Mouse (Mus musculus) lung, postnatal 36 days (tissue): ENCODE results near the gene Mdm2.
A peak's percentile ranks its signal among the peaks of the same experiment; 100 is the strongest.
"Not testable (repeated sequence)": the region's sequence is repeated elsewhere in the genome, so short reads cannot be mapped to it uniquely, and the experiment has no call there.

Source experiments
- DNase-seq: peaks from one replicate; pipeline ENCODE4 v3.0.0; 2022; ENCODE audit warnings: mixed read lengths

Mdm2 gene

DNA sequence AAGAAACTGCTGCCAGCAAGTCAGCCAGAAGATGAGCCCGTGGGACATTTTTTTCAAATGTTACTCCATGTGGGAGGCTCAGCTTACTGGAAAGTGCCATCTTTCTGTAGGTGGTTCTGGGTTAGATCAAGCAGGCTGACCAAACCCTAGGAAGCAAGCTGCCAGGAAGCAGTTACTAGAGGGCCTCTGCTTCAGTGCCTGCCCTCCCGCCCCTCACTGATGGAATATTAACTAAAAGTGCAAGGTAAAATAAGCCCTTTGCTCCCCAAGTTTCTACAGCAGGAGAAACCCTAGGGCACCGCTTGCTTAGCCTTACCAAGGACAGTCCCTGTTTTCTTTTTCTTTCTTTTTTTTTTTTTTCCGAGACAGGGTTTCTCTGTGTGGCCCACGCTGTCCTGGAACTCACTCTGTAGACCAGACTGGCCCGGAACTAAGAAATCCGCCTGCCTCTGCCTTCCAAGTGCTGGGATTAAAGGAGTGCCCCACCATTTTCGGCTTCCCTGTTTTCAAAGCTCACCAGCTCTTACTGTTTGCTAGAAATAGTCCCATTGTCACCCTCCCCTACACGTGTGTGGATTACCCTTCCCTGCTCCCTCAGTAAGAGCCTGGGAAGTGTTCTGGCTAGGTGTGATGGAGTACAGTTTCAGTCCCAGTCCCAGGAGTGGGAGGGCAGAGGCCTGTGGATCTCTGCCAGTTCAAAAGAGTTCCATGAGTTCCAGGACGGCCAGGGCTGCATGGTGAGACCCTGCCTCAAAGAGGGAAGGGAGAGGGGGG is 37.9 kb upstream of the Mdm2 start:
- DNase-seq, result no peak

DNA sequence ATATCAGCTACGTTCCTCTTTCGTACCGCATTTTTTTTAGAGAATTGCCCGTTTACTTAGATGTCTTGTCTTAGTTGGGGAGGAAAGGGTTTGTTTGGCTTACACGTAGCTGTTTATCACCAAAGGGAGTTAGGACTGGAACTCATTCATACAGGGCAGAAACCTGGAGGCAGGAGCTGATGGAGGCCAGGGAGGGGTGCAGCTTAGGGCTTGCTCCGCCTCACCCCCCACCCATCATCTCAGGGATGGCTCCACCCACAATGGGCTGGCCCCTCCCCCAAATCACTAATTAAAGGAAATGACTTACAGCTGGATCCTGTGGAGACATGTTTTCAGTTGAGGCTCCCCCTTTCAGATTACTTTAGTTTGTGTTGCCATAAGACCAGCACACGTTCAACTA is 37.2 kb upstream of the Mdm2 start:
- DNase-seq, result no peak

DNA sequence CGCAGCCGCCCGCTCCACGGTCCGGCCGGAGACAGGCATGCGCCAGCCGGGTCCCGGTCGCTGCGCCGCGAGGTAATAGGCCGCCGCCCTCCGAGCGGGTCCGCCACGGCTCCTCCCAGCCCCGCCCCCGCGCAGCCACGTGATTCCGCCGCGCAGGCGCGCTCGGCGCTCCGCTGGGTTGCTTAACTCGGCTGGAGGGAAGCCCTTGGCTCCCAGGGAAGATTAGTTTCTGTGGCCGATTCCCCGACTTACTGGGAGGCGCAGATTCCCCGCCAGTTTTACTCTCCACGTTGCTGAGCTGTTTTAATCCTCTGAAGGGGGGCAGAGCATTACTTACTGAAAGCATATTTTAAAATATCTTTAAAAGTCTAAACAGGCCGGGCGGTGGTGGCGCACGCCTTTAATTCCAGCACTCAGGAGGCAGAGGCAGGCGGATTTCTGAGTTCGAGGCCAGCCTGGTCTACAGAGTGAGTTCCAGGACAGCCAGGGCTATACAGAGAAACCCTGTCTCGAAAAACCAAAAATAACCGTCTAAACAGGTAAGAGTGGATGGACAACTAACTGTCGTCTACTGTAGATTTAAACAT is 35.8 kb upstream of the Mdm2 start, which contains the start of gene Slc35e3:
Gene Slc35e3 (minus strand): TSS at position 69 of the 587 bp plus-strand sequence.
- peak; percentile 94 for DNase-seq

DNA sequence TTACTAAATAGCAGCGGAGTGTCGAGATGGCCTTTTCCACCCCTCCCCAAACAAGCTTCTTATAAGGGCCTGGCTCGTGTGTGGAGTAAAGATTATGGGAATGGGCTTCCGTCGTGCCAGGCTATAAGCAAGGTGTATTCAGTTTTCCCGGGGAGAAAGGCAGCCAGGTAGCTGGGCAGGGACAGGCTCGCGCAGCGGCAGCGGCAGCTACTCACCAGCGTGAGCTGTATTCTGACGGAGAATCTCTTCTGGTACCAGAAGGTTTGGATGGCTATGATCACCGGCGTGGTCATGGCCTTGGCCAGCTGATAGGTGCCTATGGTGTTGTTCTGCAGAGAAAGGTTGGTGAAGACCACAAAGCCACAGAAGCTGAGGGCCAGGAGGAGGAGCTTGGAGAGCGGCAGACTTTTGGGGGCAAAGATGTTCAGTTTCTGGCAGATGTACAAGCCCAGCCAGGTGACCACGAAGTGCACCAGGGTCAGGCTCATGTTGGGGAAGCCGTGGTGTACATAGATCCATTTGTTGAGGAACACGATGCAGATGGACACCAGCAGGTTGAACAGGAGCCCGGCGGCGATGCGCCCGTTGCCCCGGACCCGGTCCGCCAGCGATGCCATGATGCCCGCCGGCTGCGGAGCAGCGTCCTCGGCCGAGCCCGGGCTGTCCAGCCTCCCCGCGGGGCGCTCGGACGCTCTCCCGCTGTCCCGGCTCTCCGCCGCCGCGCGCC is 35.2 kb upstream of the Mdm2 start:
- not testable (repeated sequence) for DNase-seq

DNA sequence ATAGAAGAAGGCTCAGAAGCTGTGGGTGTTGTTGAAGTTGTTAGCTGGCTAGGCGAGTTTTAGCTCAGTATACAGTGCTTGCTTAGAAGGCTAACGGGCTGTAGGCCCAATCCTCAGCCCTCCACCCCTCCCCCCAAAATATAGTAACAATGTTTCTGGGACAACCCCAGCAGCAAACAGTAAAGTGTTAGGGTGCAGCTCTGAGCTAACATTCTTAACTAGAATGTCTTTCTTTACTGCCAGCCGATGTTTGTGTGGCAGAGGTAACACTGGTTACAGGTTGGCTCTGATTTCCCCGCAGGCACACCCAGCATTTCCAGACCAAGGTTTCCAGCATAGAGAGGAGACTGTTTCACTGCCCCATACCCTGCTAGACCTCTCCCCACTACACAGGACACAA is 33.4 kb upstream of the Mdm2 start:
- DNase-seq, result peak; percentile 15

DNA sequence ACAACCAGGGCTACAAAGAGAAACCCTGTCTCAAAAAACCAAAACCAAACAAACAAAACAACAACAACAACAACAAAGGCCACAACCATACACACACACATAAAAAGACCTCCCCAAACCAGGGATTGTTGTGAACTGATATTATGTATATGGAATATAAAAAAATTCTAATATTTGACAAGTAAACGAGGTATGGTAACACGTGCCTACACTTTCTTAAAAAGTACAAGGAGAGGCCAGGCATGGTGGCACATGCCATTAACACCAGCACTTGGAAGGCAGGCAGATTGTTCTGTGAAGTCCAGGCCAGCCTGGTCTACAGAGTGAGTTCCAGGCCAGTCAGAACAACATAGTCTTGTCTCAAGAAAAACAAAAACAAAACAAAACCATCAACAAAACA is 32.6 kb upstream of the Mdm2 start:
- DNase-seq, result no peak

DNA sequence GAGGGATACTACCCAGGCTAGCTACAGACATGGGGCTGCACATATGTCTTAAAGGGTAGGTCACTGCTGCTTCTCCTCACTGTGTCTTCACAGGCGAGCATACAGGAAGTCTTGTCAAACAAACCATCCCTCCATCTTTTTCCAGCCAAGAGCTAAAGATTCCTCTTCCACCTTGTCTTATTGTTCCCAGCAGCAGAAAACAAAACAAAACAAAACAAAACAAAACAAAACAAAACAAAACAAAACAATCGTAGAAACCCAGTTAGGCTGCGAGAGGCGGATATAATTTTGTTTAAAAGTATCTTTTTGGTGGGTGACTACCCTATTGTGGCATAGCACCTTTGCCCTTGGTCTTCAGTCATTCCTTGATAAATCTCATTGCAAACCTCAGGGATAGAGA is 32.1 kb upstream of the Mdm2 start:
- no peak for DNase-seq

DNA sequence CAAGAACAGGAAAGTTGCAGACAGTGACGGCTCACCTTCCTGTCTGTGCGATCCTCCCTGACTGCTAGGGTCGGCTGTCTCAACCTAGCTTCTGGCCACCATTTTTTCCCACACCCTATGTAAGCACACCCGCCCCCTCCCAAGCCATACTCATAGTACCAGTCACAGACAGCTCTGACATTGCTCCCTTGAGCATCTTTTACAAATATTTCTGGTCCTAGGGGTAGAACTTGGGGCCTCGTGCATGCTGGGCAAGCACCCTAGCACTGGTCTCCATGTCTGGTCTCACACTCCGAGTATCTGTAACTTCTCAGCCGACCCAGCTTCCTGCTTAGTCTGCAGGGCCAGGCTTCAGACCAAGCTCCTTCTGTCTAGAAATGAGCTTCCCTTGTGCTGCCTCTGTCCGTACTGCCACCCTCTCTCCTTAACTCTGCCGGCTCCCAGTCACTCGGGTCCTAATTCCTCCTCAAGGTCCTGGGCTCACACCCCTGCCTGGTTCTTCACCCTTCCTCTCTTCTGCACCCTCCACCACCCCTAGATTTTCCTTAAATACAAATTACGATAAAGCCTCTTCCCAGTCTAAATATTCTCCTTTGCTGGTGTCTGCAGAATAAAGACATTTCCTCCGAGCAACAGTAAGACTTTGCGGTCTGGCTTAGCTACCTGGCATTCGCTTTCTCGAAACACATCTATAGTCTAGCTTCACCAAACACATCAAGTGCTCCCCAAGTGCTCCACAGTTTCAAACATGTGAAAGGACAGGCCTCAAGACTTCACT is 31.3 kb upstream of the Mdm2 start:
- DNase-seq, result no peak

DNA sequence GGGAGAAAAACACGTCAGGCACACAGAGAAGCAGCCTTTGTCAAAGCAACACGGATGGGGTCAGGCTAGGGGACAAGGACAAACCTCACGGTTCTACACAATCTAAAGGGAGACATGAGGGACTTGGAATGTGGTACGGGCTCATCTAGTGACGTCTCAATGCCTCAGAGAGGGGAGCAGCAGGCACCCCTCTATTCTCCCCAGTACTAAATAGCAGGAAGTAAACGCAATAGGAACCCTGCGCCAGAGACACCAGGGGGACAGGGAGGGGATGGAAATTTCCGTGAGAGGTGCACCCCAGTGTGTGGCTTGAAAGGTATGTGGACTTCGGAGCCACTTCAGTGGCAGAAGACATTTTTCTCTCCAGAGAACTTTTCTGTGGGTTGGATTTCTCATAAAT is 30.4 kb upstream of the Mdm2 start:
- DNase-seq, result no peak

DNA sequence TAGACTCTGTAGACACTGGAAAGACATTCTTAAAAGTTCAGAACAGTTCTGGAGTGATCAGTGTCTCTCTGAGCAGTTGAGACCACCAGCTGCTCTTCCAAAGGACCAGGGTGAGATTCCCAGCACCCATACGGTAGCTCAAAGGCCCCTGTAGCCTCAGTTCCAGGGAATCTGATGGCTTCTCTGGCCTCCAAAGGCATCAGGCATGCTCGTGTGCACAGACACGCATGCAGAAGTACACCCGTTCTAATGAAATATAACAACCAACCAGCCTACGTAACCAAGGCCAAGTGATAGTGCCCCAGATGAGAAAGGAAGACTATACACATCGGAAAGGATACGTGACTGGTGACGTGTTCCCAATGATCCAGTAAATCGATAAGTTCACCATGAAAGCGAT is 29.6 kb upstream of the Mdm2 start:
- DNase-seq, result no peak

DNA sequence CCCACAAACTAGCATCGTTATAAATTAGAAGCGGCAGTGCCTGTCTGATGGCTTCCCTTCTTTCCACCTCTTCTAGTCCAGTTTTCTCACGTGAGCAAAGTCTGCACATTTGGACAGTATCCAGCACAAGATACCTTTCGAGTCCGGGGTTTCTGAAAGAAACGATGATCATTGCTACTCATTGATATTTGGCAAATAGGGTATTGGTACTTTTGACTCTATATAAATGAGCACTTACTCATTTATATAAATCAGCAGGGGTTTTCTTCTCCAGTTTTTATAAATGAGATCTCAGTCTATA is 29.0 kb upstream of the Mdm2 start:
- DNase-seq, result no peak

DNA sequence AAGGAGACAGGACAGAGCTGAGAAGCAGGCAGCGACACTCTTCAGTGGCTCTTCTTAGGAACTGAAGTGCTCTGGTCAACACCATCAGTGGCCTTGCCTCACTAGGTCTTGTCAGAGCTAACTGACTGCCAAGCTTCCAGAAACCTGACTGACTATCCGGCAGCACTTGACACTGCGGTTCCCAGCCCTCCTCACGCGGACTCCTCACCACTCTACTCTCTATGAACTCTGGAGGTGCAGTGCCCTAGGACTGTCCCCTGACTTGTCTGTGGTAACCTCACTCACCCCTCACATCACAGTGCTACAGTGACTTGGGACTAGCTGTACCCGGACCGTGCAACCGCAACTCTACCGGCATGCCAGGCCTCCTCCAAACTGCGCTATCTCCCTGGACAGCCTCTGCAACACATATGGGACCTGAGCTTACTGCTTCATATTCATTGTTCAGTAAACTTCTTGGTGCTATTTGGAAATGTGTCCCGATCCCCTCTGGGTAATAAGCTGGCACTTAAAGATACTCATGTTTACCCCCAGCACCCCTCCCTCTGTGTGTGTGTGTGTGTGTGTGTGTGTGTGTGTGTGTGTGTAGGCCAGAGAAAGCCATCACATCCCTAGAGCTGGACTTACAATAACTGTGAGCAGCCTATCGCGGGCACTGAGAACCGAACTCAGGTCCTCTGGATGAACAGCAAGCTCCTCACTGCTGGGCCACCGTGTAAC is 28.5 kb upstream of the Mdm2 start:
- DNase-seq, result no peak

DNA sequence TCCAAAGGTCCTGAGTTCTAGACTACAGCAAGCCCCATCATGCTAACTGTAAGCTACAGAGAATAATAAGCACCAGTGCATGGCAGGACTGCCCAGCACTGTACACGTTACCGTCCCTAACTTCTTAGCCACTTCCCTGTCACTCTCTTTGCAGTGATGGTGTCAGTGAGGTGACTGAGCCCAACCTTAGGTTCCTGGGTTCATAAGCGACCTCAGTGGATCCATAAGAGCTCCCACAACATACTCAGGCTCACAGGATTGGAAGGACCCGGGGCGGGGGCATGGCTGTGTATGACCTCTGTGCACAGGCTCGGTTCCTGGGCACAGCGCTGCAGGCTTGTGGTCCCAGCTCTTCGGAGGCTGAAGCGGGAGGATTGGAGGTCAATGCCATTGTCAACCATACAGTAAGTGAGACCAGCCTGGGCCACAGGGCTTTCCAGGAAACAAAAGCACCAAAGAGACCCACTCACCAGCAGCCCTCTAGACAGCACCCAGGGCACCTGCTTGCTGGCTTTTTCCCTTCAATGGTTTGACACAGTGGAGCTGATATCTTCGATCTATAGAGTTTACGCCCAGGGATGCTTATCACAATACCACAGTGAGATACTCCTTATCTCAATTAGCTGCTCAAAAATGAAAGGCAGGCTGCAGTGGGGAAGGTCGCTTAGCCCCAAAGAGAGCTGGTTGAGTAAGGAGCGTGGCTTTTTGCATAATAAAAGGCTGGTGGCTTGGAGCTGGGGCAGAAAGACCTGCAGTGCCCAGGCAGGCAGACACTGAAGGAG is 27.8 kb upstream of the Mdm2 start:
- DNase-seq, result no peak

DNA sequence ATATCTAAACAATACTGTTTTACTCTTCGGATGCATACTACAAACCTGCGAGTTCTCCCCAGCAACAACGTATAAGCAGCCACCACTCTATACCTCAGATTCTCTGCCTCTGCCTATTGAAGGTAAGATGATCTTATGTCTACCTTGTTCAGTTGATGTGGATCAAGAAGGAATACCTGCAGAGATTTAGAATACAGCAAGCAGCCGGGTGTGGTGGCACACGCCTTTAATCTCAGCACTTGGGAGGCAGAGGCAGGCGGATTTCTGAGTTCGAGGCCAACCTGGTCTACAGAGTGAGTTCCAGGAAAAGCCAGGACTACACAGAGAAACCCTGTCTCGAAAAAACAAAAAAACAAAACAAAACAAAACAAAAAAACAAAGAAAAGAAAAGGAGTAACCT is 26.9 kb upstream of the Mdm2 start:
- not testable (repeated sequence) for DNase-seq

DNA sequence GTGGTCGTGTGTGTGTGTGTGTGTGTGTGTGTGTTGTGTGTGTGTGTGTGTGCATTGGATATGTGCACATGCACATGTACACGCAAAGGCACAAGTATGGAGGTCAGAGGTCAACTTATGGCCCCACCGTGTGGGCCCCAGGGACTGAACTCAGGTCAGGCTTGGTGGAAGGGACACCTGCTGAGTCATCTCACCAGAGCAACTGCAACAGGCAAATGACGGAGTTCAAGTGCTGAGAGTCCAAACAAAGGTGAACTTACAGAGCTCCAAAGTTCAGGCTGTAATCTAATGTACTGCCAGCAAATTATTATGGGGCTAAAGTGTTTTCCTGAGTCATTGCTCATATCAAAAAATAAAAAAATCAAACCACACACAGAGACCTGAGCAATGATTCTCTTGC is 26.5 kb upstream of the Mdm2 start:
- DNase-seq, result no peak

DNA sequence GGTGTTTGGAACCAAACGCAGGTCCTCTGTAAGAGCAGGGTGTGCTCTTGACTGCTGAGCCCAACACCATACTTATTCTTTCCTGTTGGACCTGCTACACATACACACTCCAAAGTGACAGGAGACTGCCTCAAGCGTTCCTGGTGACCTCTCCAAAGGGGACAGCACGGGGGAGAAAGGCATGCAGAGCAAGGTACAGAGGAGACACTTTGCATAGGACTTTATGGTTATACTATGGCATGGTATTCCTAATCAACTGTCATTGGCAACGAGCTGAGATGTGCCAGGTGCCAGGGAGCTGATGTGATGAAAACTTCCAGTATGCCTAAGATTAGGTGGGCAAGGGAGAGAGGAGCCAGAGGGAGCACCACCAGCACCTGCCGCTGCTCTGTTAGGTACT is 26.0 kb upstream of the Mdm2 start:
- DNase-seq, result no peak

DNA sequence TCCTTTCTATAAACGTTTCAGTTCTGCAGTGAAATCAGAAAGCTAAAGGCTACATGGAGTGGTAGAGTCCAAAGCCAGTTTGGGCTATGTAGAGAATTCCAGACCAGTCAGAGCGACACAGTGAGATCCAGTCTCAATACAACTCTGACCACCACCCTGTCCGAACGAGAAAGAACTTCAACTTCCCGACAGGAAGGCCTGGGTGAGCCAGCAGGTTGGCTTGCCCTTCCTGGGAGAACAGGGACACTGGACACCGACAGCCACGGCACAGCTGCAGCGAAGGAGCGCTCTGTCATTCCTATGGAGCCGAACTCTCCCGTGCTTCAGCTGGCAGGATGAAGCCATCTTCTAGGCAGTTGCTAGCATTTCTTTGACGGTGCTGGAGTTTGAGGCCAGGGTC is 24.8 kb upstream of the Mdm2 start:
- not testable (repeated sequence) for DNase-seq

DNA sequence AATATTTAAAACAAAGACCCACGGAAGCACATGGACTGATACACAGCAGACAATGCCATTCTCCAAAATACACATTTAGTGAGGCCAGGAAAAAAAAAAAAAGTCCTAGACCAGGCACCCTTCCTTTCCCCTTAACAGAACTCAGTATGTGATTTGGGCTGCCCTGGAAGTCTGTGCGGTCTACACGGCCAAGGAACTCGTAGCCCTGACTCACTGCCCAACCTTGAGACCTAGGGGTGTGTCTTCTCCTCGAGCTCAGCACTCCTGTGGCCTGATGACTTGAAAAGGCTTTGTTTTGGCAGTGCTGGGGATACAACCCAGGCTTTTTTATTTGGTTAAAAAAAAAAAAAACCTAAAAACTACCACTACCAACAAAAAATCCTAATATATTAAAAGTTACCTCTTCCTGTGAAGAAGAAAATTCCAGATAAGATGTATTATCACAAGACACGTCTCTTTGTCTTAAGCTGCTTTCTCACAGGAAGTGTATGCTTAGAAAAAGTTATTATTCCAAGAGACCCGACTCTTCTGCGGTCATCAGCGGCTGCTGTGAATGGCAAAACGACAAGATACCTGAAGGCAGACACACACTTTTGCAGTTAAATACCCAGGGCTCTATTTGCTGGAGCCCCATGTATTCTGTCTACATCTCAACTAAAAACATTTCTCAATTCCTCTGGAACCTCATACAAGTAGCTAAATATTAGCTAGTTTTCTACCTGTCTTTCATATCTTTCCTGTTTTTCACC is 23.7 kb upstream of the Mdm2 start:
- DNase-seq, result not testable (repeated sequence)

DNA sequence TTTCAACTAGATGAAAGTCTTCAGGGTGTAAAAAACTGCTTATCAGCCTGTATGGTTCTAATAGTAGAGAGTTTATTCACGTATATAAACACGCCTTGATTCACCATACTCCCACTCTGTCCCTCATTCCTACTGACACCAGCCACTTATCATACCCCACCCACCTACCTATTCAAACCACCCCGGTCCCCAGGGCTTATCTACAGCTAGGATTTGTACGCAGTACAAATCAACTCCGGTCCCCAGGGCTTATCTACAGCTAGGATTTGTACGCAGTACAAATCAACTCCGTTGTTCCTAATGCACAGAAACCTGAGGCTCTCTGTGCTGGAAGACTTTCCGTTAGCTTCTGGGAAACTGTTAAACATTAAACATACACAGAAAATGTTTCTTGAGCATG is 23.1 kb upstream of the Mdm2 start:
- DNase-seq, result not testable (repeated sequence)

DNA sequence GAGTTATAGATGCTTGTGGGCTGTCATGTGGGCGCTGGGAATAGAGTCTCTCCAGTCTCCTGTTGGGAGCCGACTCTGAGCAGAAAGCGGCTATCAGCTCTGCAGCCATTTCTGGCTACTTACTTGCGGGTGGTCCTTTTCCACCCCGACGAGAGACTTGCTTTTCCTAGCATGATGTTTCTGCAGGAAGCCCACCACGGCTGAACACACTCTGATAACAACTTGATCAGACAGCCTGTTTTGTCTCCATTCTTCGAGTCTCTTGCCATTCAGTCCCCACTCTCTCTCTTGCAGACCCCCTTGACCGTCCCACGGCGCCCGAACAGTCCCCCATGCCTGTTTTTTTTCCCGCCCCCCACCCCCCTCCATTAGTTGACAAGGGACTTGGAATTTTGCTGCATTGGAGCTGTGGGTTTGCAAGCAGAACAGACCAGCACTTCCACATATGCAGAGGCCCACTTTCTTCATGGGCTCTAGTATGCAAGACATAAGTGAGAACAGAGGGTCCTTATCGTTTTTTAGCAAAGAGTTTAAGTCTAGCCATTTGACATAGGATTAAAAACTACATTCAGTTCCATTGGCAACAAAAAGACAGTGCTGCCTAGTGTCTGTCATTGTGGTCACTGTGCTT is 22.5 kb upstream of the Mdm2 start:
- no peak for DNase-seq

DNA sequence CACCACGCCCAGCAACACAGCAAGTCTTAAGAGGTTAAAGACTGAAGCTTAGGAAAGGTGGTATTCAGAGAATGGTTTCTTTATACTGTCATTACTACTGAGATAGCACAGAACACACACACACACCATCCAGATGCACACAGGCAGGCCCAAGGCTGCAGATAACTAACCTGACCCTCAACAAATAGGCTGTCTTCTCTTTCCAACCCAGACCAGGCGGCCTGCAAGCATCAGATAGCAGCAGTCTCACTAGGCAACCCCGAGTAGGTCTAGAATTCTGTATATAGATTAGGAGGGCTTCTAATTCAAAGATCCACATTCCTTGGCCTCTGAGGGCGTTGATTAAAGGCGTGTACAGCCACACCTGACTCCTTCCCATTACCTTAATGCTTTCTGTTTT is 21.6 kb upstream of the Mdm2 start:
- DNase-seq, result no peak
